Mouse (Mus musculus) stomach, postnatal 0 days (tissue): ENCODE data around the gene Clcn3.

ENCODE experiments used
- CTCF ChIP-seq: IDR thresholded peaks from 2 replicates; pipeline ENCODE4 v1.5.1; 2016; ENCODE audit warnings: antibody characterized with exemption, low read depth, mild to moderate bottlenecking, moderate library complexity
- EP300 ChIP-seq: optimal IDR thresholded peaks from 2 replicates; pipeline ENCODE3; 2016; ENCODE audit warnings: antibody characterized with exemption

GRCm38 (mm10) chr8:60969091-60969490 is 14.0 kb downstream of the Clcn3 start:
- TF ChIP-seq CTCF (no peak), EP300 (no peak)
